Mouse (Mus musculus): ENCODE results near the gene Azin2.

DNA sequence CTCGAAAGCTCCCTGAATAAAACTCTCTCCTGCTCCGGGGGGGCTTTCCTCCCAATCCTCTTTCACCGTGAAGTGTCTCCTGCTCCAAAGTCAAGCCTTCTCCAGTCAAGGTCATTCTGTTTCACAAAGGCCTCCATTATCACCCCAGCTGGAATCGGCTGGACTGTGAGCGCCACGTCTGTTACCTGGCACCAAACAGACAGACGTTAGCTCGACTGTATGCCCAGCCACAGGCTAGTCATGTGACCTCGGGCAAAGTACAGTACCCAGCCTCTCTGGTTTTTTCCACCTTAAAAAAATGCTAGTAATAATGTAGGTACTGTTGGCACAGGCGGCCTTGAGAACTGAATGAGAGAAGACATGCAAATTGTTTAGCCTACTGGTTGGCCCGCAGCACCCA, 27.4 kb upstream of the Azin2 start:
- TF ChIP-seq CTCF (IDR thresholded peaks at IDR 0.05; ENCODE audit: low read depth) (no peak), EP300 (IDR thresholded peaks at IDR 0.05; ENCODE audit: low read depth) (no peak)
